Mouse (Mus musculus) inflammation-experienced regulatory T-cells, adult 6 months (primary cell): Measurements from ENCODE around the gene Ydjc. TPM values are rescaled to one million over a fixed set of nuclear protein-coding genes. Genes with fewer than 3 reads are reported as not detected.
A peak's percentile ranks its signal among the peaks of the same experiment; 100 is the strongest.
"Not testable (repeated sequence)": the region's sequence is repeated elsewhere in the genome, so short reads cannot be mapped to it uniquely, and the experiment has no call there.

ENCODE experiments used
- ATAC-seq: one replicate; pipeline ENCODE4 v1.8.0; 2017
- polyA plus RNA-seq, 3 experiments: library from polyadenylated mRNA; unstranded; fragments of 100-300 nt; shearing (Covaris generic); gene quantifications; one replicate each; pipeline ENCODE4 v1.2.1; 2017

Ydjc gene
- polyA plus RNA-seq, 3 experiments from 2014 or later: 5.3 to 11.5 (median 7.4) TPM

GRCm38 (mm10) chr16:17154346-17154745 is 9.9 kb downstream of the Ydjc start:
- no peak for ATAC-seq

DNA sequence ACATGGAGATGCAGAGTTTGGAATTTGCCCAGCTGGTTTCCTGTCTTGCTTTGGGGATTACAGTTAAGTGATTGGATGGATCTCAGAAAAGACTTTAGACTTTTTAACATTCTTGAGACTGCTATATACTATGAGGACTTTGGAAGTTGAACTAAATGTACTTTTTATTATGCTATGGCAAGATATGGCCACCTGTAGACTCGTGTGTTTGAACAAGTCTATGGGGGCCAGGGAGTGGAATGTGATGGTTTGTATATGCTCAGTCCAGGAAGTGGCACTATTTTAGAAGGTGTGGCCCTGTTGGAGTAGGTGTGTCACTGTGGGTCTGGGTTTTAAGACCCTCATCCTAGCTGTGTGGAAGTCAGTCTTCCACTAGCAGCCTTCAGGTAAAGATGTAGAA is 21.1 kb downstream of the Ydjc start:
- not testable (repeated sequence) for ATAC-seq

DNA sequence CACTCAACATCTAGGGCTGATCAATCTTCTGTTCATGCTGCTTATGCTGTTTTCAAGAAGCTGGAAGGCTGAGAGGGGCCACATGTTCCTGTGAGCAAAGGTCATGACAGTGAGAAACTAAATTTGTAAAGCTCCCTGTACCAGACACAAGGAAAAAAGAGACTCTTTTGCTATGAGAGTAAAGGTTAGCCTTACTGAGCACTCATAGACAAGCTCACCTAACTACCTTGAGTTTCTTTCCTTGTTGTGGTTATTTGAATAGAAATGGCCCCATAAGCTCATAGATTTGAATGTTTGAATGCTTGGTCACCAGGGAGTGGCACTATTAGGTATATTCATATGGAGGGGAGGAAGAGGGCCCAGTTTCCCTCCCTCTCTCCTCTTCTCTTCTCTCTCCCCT is 22.8 kb downstream of the Ydjc start:
- no peak for ATAC-seq

GRCm38 (mm10) chr16:17168049-17168448 is 23.6 kb downstream of the Ydjc start:
- no peak for ATAC-seq

DNA sequence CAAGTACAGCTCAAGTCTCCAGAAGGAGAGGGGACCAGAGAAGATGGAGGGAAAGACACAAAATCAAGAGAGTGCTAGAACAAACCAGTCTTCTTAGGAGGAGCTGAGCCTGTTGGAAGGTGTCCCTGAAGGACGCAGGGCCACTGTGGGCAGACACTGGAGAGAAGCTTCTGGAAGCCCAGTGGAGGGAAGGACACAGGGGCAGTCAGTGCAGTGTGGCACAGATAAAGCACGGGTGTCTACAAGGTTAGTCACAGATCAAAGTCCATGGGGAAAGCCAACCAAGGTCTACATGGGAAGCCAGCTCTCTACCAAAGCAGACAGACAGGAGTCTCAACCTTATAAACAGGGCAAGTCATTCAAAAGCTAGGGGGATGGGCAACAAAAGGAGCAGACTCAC is 31.3 kb downstream of the Ydjc start:
- no peak for ATAC-seq

- ATAC-seq: no peak
Measured at GRCm38 (mm10) chr16:17177623-17178170, 33.3 kb downstream of the Ydjc start.

- ATAC-seq: no peak
Measured at GRCm38 (mm10) chr16:17179706-17180105, 35.3 kb downstream of the Ydjc start.

- ATAC-seq: no peak
Measured at GRCm38 (mm10) chr16:17181382-17181781, 37.0 kb downstream of the Ydjc start.

DNA sequence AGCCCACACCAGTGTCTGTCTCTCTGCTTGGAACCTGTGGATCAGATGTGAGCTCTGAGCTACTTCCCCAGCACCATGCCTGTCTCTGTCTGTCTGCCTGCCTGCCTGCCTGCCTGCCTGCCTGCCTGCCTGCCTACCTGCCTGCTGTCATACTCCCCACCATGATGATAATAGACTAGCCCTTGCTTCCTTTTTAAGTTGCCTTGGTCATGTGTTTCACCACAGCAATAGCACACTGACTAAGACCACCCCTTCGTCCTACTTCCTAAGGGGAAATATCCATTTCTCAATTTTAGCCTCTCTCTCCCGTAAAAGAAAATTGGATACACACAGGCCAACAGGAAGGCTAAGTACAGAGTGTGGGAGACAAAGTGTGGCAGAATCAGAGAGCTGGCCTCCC is 37.7 kb downstream of the Ydjc start:
- no peak for ATAC-seq

DNA sequence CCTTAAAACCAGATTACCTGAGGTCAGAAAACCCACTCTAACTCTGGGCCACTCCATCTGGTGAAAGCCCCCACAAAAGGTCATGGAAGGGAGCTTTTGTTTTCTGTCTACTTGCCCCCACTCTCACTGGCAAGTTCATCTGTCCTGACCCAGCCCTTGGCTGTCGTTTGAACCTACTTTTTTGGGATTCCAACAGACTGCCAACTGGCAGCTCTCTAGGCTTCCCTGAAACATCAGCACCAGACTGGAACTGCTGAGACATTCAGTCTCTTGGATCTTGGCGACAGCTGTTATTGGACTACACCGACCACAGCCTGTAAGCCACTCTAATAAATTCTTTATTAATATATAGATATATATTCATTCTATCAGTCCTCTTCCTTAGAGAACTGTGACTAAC is 38.6 kb downstream of the Ydjc start:
- ATAC-seq: no peak

DNA sequence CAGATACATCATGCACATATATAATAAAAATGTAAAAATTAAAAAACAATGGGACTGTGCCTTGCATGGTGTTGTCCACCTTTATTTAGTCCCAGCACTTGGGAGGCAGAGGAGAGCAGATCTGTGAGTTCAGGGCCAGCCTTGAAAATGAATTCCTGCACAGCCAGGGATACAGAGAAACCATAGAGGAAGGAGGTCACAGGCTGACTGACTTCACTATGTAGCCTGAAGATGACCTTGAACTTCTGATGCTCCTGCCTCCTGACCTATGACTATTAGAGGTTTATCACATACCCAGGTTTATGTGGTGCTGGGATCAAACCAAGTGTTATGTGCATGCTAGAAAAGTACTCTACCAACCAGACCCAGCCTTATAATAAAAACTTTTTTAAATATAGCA is 41.1 kb downstream of the Ydjc start:
- no peak for ATAC-seq

DNA sequence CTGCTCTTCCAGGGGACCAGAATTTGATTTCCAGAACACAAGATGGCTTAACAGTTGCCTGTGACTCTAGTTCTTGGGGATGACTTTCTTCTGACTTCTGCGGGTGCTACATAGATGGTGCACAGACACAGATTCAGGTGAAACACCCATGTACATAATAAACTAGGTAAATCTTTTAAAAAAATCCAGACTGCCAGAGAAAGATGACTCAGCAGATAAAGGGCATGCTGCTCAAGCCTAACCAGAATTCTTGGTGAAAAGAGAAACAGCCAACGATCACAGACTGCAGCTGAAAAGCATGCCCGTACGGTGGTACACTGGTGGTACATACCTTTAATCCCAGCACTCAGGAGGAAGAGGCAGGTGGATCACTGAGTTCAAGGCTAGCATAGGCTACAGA is 49.4 kb downstream of the Ydjc start:
- ATAC-seq: no peak

DNA sequence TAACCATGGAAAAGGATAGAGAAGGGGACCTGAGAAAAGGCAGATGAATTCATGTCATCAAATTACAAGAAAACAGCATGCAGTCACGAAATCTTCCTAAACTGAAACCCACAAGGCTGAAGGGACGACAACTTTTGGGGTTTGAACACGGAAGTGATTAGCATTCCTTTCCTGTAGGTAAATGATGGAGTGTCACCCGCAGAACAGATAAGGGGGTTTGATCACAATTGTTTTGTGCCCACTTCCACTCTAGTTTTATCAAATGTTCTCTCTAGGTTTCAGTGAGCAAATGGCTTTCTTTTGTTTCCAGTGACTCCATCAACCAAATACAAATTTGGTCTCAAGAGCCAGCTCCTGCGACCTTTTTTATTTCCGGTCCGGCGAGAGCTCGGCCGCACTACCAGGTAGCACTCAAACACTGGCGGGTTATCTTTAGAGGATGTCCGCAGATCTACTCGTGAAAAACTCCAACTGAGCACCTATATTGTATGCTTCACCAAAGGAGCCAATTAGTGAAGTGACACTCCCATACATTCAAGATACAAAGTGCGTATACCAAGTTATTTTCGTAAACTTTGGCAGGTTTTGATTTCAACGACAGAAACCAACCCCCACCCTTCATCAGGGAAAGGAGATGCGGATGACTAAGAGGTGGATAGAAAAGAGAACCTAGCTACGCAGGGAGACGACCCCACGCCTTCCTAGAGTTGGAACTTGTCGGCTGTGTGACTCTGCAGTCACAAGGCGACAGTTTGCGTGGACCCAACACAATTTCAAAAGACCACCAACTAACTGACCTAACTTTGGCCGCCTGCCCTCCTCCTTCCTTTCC is 55.9 kb downstream of the Ydjc start:
- peak; percentile 18 for ATAC-seq

- ATAC-seq: peak; percentile 82
Measured at GRCm38 (mm10) chr16:17200953-17201707, 56.7 kb downstream of the Ydjc start.

DNA sequence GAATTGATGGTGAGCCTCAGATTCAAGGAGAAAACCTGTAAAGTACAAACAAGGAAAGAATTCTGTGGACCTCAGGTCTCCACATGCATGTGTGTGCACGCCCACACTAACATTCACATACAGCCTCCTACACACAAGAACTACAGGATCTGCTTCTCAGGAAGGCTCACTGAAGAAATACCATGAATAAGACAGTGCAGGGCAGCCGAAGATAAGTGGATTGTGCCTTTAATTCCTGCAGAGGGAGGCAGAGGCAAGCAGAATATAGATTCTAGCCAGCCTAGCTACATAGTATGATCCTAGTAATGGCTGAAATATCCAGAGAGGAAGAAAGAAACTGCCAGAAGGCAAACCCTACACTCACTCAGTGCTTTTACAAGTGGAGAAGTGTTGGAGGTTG is 57.6 kb downstream of the Ydjc start:
- ATAC-seq: no peak

DNA sequence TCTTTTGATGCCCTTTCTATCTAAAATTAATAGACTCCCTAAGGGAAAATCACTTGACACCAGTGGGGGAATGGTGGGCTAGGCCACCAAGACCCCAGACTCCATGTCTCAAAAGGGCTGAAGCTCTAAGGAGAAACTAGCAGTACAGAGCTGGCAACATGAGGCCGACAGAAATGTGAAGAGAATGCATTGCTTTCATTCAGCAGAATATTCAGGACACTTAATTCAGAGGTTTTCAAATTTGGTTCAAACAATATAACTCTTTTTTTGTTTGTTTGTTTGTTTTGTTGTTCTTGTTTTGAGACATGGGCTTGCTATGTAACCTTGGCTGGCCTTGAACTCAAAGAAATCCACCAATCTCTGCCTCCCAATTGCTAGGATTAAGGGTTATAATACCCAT is 58.1 kb downstream of the Ydjc start, which contains the start of gene Ube2l3:
Gene Ube2l3 (minus strand): TSS at position 101 of the 400 bp plus-strand sequence.
- ATAC-seq: no peak

DNA sequence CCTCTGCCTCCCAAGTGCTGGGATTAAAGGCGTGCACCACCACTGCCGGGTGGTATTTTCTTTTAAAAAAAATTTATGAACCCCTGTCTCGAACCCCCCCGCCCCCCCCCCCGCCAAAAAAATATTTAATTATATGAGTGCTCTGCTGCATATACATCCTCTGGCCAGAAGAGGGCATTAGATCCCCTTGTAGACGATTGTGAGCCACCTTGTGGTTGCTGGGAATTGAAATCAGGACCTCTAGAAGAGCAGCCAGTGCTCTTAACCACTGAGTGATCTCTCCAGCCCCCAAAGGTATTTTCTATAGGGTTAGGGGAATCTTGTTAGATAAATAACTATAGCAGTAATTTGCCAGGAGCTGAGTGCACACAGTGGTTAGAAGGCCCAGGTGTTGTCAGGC is 60.6 kb downstream of the Ydjc start:
- ATAC-seq: peak; percentile 19

DNA sequence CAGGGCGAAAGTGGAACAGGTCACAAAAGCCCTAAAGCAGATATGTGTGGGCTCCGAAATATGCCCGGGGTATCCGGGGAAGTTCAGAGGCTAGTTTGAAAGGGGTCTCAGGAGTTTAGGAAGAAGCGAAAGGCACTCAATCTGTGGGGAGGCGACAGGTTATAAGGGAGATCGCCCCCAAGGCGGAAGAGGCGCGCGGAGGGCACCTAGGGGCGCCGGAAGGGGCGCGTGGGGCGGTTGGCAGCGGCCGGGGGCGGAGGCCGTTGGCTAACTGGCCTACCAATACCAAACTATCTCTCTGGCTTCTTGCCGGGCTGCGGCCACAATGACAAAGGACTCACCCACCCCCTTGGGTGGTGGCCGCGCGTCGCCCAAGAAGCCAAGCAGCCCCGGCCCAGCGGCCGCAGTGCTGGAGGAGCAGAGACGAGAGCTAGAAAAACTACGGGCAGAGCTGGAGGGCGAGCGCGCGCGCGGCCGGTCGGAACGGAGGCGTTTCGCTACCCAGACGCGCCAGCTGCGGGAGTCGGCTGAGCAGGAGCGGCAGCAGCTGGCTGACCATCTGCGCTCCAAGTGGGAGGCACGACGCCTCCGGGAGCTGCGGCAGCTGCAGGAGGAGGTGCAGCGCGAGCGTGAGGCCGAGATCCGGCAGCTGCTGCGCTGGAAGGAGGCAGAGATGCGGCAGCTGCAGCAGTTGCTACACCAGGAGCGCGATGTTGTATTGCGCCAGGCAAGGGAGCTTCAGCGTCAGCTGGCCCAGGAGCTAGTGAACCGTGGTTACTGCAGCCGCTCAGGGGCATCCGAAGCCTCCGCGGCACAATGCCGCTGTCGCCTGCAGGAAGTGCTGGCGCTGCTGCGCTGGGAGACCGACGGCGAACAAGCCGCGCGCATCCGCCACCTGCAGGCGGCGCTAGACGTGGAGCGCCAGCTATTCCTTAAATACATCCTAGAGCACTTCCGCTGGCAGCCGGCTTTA is 64.3 kb downstream of the Ydjc start, which contains the start of gene Rimbp3:
Gene Rimbp3 (plus strand): TSS at position 215 of the 973 bp plus-strand sequence.
- peak; percentile 75 for ATAC-seq

DNA sequence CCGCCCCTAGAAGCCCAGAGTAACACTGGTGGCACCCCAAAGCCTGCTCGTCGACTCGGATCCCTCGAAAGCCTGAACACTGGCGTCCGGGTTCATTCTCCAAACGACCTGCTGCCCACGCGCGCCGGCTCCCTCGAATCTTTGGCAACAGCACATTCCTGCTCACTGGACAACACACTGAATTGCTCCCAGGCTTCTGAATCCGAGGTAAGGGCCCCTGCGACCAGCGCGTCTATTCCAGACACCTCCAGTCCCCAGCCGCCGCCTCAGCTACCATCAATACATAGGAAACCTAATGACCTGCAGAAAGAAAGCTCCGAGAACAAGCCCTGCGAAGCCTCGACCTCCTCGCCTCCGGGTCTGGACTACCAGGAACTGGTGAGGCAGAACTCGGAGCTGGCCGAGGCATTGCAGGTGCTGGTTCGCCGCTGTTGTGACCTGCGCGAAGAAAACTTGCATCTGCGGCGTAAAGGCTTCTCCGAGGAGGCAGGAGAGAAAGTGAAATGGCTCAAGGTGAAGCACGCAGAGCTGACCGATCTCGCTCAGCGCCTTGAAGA is 65.1 kb downstream of the Ydjc start:
- no peak for ATAC-seq
